Mouse (Mus musculus): Measurements from ENCODE around the gene Sipa1l3. TPM values are rescaled to one million over a fixed set of nuclear protein-coding genes. Genes with fewer than 3 reads are reported as not detected.

The Sipa1l3 gene
- polyA plus RNA-seq (2012; rRNA removed): 68.0 and 71.5 TPM in 2 replicates

GRCm38 (mm10) chr7:29518421-29519210 lies at the start of gene Sipa1l3:
TSS of gene Sipa1l3 (minus strand) at chr7:29518641.
- TF ChIP-seq CTCF (IDR thresholded peaks at IDR 0.05; ENCODE audit: control insufficient read depth, insufficient read depth, insufficient replicate concordance, low read depth, low read length) (no peak), POLR2A (IDR thresholded peaks at IDR 0.05; ENCODE audit: control insufficient read depth, low read depth, low read length) (peak; percentile 67)
- Histone ChIP-seq H3K27ac (ENCODE audit: control insufficient read depth, insufficient read depth, low read depth, low read length) (peak within 1 kb of the TSS; percentile 94), H3K27me3 (ENCODE audit: control insufficient read depth, insufficient read depth, low read length) (no peaks in the 10 kb centered on the region), H3K4me3 (ENCODE audit: control insufficient read depth, low read depth, low read length) (peak within 1 kb of the TSS; percentile 97), H3K36me3 (ENCODE audit: control insufficient read depth, insufficient read depth, low read length) (no peaks in the 10 kb centered on the region), H3K4me1 (ENCODE audit: control insufficient read depth, insufficient read depth, low read length) (peaks cover 2% of the 10 kb centered on the region)

GRCm38 (mm10) chr7:29563006-29563405 lies 44.6 kb upstream of the Sipa1l3 start:
- TF ChIP-seq POLR2A (IDR thresholded peaks at IDR 0.05; ENCODE audit: control insufficient read depth, low read depth, low read length): no peak
- TF ChIP-seq CTCF (IDR thresholded peaks at IDR 0.05; ENCODE audit: control insufficient read depth, insufficient read depth, insufficient replicate concordance, low read depth, low read length): no peak
- no peak overlapping the region for H3K4me3 ChIP-seq (ENCODE audit: control insufficient read depth, low read depth, low read length)
- H3K4me1 ChIP-seq (ENCODE audit: control insufficient read depth, insufficient read depth, low read length): no peaks in the 10 kb centered on the region
- H3K27ac ChIP-seq (ENCODE audit: control insufficient read depth, insufficient read depth, low read depth, low read length): no peak overlapping the region
- H3K27me3 ChIP-seq (ENCODE audit: control insufficient read depth, insufficient read depth, low read length): no peaks in the 10 kb centered on the region
- no peaks in the 10 kb centered on the region for H3K36me3 ChIP-seq (ENCODE audit: control insufficient read depth, insufficient read depth, low read length)

GRCm38 (mm10) chr7:29561046-29561445 lies 42.6 kb upstream of the Sipa1l3 start:
- TF ChIP-seq CTCF (IDR thresholded peaks at IDR 0.05; ENCODE audit: control insufficient read depth, insufficient read depth, insufficient replicate concordance, low read depth, low read length) (no peak), POLR2A (IDR thresholded peaks at IDR 0.05; ENCODE audit: control insufficient read depth, low read depth, low read length) (no peak)
- H3K27me3 ChIP-seq (ENCODE audit: control insufficient read depth, insufficient read depth, low read length): no peaks in the 10 kb centered on the region

GRCm38 (mm10) chr7:29559290-29559689 lies 40.8 kb upstream of the Sipa1l3 start:
- Histone ChIP-seq H3K4me3 (ENCODE audit: control insufficient read depth, low read depth, low read length) (no peak overlapping the region), H3K36me3 (ENCODE audit: control insufficient read depth, insufficient read depth, low read length) (no peaks in the 10 kb centered on the region), H3K27me3 (ENCODE audit: control insufficient read depth, insufficient read depth, low read length) (no peaks in the 10 kb centered on the region), H3K4me1 (ENCODE audit: control insufficient read depth, insufficient read depth, low read length) (peaks cover 14% of the 10 kb centered on the region), H3K27ac (ENCODE audit: control insufficient read depth, insufficient read depth, low read depth, low read length) (no peak overlapping the region)
- TF ChIP-seq CTCF (IDR thresholded peaks at IDR 0.05; ENCODE audit: control insufficient read depth, insufficient read depth, insufficient replicate concordance, low read depth, low read length): peak; percentile 63; the same call in 1 of the 2 replicates
- no peak for TF ChIP-seq POLR2A (IDR thresholded peaks at IDR 0.05; ENCODE audit: control insufficient read depth, low read depth, low read length)

More at GRCm38 (mm10) chr7:29561046-29561445, 42.6 kb upstream of the Sipa1l3 start:
- peaks cover 3% of the 10 kb centered on the region; the same call in 1 of the 2 replicates for H3K4me1 ChIP-seq (ENCODE audit: control insufficient read depth, insufficient read depth, low read length)
- no peak overlapping the region for H3K4me3 ChIP-seq (ENCODE audit: control insufficient read depth, low read depth, low read length)
- H3K36me3 ChIP-seq (ENCODE audit: control insufficient read depth, insufficient read depth, low read length): no peaks in the 10 kb centered on the region
- no peak overlapping the region for H3K27ac ChIP-seq (ENCODE audit: control insufficient read depth, insufficient read depth, low read depth, low read length)

GRCm38 (mm10) chr7:29558744-29559143 lies 40.3 kb upstream of the Sipa1l3 start:
- H3K36me3 ChIP-seq (ENCODE audit: control insufficient read depth, insufficient read depth, low read length): no peaks in the 10 kb centered on the region
- H3K4me3 ChIP-seq (ENCODE audit: control insufficient read depth, low read depth, low read length): no peak overlapping the region
- no peaks in the 10 kb centered on the region for H3K27me3 ChIP-seq (ENCODE audit: control insufficient read depth, insufficient read depth, low read length)
- H3K4me1 ChIP-seq (ENCODE audit: control insufficient read depth, insufficient read depth, low read length): peaks cover 14% of the 10 kb centered on the region
- no peak overlapping the region for H3K27ac ChIP-seq (ENCODE audit: control insufficient read depth, insufficient read depth, low read depth, low read length)
- no peak for TF ChIP-seq CTCF (IDR thresholded peaks at IDR 0.05; ENCODE audit: control insufficient read depth, insufficient read depth, insufficient replicate concordance, low read depth, low read length)
- no peak for TF ChIP-seq POLR2A (IDR thresholded peaks at IDR 0.05; ENCODE audit: control insufficient read depth, low read depth, low read length)

GRCm38 (mm10) chr7:29556283-29556682 lies 37.8 kb upstream of the Sipa1l3 start:
- TF ChIP-seq POLR2A (IDR thresholded peaks at IDR 0.05; ENCODE audit: control insufficient read depth, low read depth, low read length): peak; percentile 54; the same call in 1 of the 2 replicates
- TF ChIP-seq CTCF (IDR thresholded peaks at IDR 0.05; ENCODE audit: control insufficient read depth, insufficient read depth, insufficient replicate concordance, low read depth, low read length): no peak
- H3K36me3 ChIP-seq (ENCODE audit: control insufficient read depth, insufficient read depth, low read length): no peaks in the 10 kb centered on the region
- peak overlapping the region; percentile 90 for H3K4me3 ChIP-seq (ENCODE audit: control insufficient read depth, low read depth, low read length)
- H3K27me3 ChIP-seq (ENCODE audit: control insufficient read depth, insufficient read depth, low read length): no peaks in the 10 kb centered on the region
- peak overlapping the region; percentile 14; the same call in 1 of the 2 replicates for H3K27ac ChIP-seq (ENCODE audit: control insufficient read depth, insufficient read depth, low read depth, low read length)
- peaks cover 14% of the 10 kb centered on the region for H3K4me1 ChIP-seq (ENCODE audit: control insufficient read depth, insufficient read depth, low read length)

GRCm38 (mm10) chr7:29555521-29555920 lies 37.1 kb upstream of the Sipa1l3 start:
- H3K4me3 ChIP-seq (ENCODE audit: control insufficient read depth, low read depth, low read length): peak overlapping the region; percentile 90
- no peaks in the 10 kb centered on the region for H3K27me3 ChIP-seq (ENCODE audit: control insufficient read depth, insufficient read depth, low read length)
- H3K36me3 ChIP-seq (ENCODE audit: control insufficient read depth, insufficient read depth, low read length): no peaks in the 10 kb centered on the region
- TF ChIP-seq CTCF (IDR thresholded peaks at IDR 0.05; ENCODE audit: control insufficient read depth, insufficient read depth, insufficient replicate concordance, low read depth, low read length) (no peak), POLR2A (IDR thresholded peaks at IDR 0.05; ENCODE audit: control insufficient read depth, low read depth, low read length) (peak; percentile 67; the same call in 1 of the 2 replicates)
- peaks cover 14% of the 10 kb centered on the region for H3K4me1 ChIP-seq (ENCODE audit: control insufficient read depth, insufficient read depth, low read length)
- H3K27ac ChIP-seq (ENCODE audit: control insufficient read depth, insufficient read depth, low read depth, low read length): peak overlapping the region; percentile 32; the same call in 1 of the 2 replicates

Measured in testis, adult 2 months (tissue).